Mouse (Mus musculus): ENCODE results near the gene Papss1. TPM values are rescaled to one million over a fixed set of nuclear protein-coding genes. Genes with fewer than 3 reads are reported as not detected.
"Not testable (repeated sequence)": the region's sequence is repeated elsewhere in the genome, so short reads cannot be mapped to it uniquely, and the experiment has no call there.

Papss1 gene
- polyA plus RNA-seq, 1 experiment from 2014 or later = 133 TPM

- Histone ChIP-seq H3K27me3 (replicated peaks; ENCODE audit: control insufficient read depth, insufficient read depth, low read length) (no peaks in the 10 kb centered on the region), H3K9me3 (ENCODE audit: control insufficient read depth, low read length) (no peaks in the 10 kb centered on the region), H3K36me3 (ENCODE audit: control insufficient read depth, insufficient read depth, low read length) (no peaks in the 10 kb centered on the region), H3K4me2 (ENCODE audit: low read length) (no peak overlapping the region), H3K27ac (ENCODE audit: low read depth) (no peak overlapping the region), H3K4me1 (replicated peaks; ENCODE audit: control insufficient read depth, insufficient read depth, low read length) (0 out of 2 replicates have a peak, but pooled peaks cover 4% of the 10 kb centered on the region), H3K4me3 (ENCODE audit: low read depth, low read length) (no peak overlapping the region), H3K9ac (ENCODE audit: low read length) (no peak overlapping the region)
- DNase-seq (ENCODE audit: low spot score) = no peak
- 74% methylated on average over 3 of the region's 3 CpGs for WGBS
- ATAC-seq (replicated peaks; ENCODE audit: low FRiP score, low TSS enrichment, low read depth) = no peak
These were observed 39.3 kb upstream of the Papss1 start for GRCm38 (mm10) chr3:131525229-131525628.

GRCm38 (mm10) chr3:131541244-131541942, 23.2 kb upstream of the Papss1 start:
- Histone ChIP-seq H3K4me2 (ENCODE audit: low read length) (no peak overlapping the region), H3K4me1 (replicated peaks; ENCODE audit: control insufficient read depth, insufficient read depth, low read length) (no peaks in the 10 kb centered on the region), H3K9ac (ENCODE audit: low read length) (no peak overlapping the region), H3K27ac (ENCODE audit: low read depth) (no peak overlapping the region), H3K27me3 (replicated peaks; ENCODE audit: control insufficient read depth, insufficient read depth, low read length) (no peaks in the 10 kb centered on the region), H3K36me3 (ENCODE audit: control insufficient read depth, insufficient read depth, low read length) (no peaks in the 10 kb centered on the region), H3K9me3 (ENCODE audit: control insufficient read depth, low read length) (no peaks in the 10 kb centered on the region), H3K4me3 (ENCODE audit: low read depth, low read length) (no peak overlapping the region)
- no peak for ATAC-seq (replicated peaks; ENCODE audit: low FRiP score, low TSS enrichment, low read depth)
- 98% methylated on average over 13 of the region's 13 CpGs for WGBS
- no peak for DNase-seq (ENCODE audit: low spot score)

GRCm38 (mm10) chr3:131547562-131547961, 17.0 kb upstream of the Papss1 start:
- not testable (repeated sequence) for H3K27me3 ChIP-seq (replicated peaks; ENCODE audit: control insufficient read depth, insufficient read depth, low read length); H3K4me3 ChIP-seq (ENCODE audit: low read depth, low read length); ATAC-seq (replicated peaks; ENCODE audit: low FRiP score, low TSS enrichment, low read depth); H3K27ac ChIP-seq (ENCODE audit: low read depth); H3K36me3 ChIP-seq (ENCODE audit: control insufficient read depth, insufficient read depth, low read length); H3K9ac ChIP-seq (ENCODE audit: low read length); H3K9me3 ChIP-seq (ENCODE audit: control insufficient read depth, low read length); H3K4me2 ChIP-seq (ENCODE audit: low read length); DNase-seq (ENCODE audit: low spot score); H3K4me1 ChIP-seq (replicated peaks; ENCODE audit: control insufficient read depth, insufficient read depth, low read length)
- WGBS = 98% methylated on average over 17 of the region's 17 CpGs

GRCm38 (mm10) chr3:131550046-131550445, 14.5 kb upstream of the Papss1 start:
- Histone ChIP-seq H3K27me3 (replicated peaks; ENCODE audit: control insufficient read depth, insufficient read depth, low read length) (no peaks in the 10 kb centered on the region), H3K9ac (ENCODE audit: low read length) (no peak overlapping the region), H3K4me2 (ENCODE audit: low read length) (no peak overlapping the region), H3K27ac (ENCODE audit: low read depth) (no peak overlapping the region), H3K4me3 (ENCODE audit: low read depth, low read length) (no peak overlapping the region), H3K4me1 (replicated peaks; ENCODE audit: control insufficient read depth, insufficient read depth, low read length) (no peaks in the 10 kb centered on the region), H3K9me3 (ENCODE audit: control insufficient read depth, low read length) (no peaks in the 10 kb centered on the region), H3K36me3 (ENCODE audit: control insufficient read depth, insufficient read depth, low read length) (no peaks in the 10 kb centered on the region)
- ATAC-seq (replicated peaks; ENCODE audit: low FRiP score, low TSS enrichment, low read depth) (no peak), DNase-seq (ENCODE audit: low spot score) (no peak)
- WGBS = 70% methylated on average over 4 of the region's 4 CpGs

- 40% methylated on average over 9 of the region's 9 CpGs for WGBS
- H3K4me3 ChIP-seq (ENCODE audit: low read depth, low read length) = no peak overlapping the region
- no peak overlapping the region for H3K4me2 ChIP-seq (ENCODE audit: low read length)
- ATAC-seq (replicated peaks; ENCODE audit: low FRiP score, low TSS enrichment, low read depth) = peak; percentile 53; the same call in 1 of the 2 replicates
- H3K27ac ChIP-seq (ENCODE audit: low read depth) = no peak overlapping the region
- DNase-seq (ENCODE audit: low spot score) = no peak
- no peaks in the 10 kb centered on the region for H3K4me1 ChIP-seq (replicated peaks; ENCODE audit: control insufficient read depth, insufficient read depth, low read length)
- H3K9me3 ChIP-seq (ENCODE audit: control insufficient read depth, low read length) = no peaks in the 10 kb centered on the region
- H3K36me3 ChIP-seq (ENCODE audit: control insufficient read depth, insufficient read depth, low read length) = no peaks in the 10 kb centered on the region
- H3K27me3 ChIP-seq (replicated peaks; ENCODE audit: control insufficient read depth, insufficient read depth, low read length) = no peaks in the 10 kb centered on the region
- no peak overlapping the region for H3K9ac ChIP-seq (ENCODE audit: low read length)
These were observed 12.0 kb upstream of the Papss1 start for GRCm38 (mm10) chr3:131552349-131553254.

- no peaks in the 10 kb centered on the region for H3K27me3 ChIP-seq (replicated peaks; ENCODE audit: control insufficient read depth, insufficient read depth, low read length)
- H3K9ac ChIP-seq (ENCODE audit: low read length) = no peak overlapping the region
- H3K4me2 ChIP-seq (ENCODE audit: low read length) = no peak overlapping the region
- H3K4me1 ChIP-seq (replicated peaks; ENCODE audit: control insufficient read depth, insufficient read depth, low read length) = no peaks in the 10 kb centered on the region
- no peak overlapping the region for H3K4me3 ChIP-seq (ENCODE audit: low read depth, low read length)
- H3K36me3 ChIP-seq (ENCODE audit: control insufficient read depth, insufficient read depth, low read length) = no peaks in the 10 kb centered on the region
- H3K27ac ChIP-seq (ENCODE audit: low read depth) = no peak overlapping the region
- ATAC-seq (replicated peaks; ENCODE audit: low FRiP score, low TSS enrichment, low read depth) (no peak), DNase-seq (ENCODE audit: low spot score) (no peak)
- no peaks in the 10 kb centered on the region for H3K9me3 ChIP-seq (ENCODE audit: control insufficient read depth, low read length)
These were observed 8.8 kb upstream of the Papss1 start for GRCm38 (mm10) chr3:131555771-131556170.

GRCm38 (mm10) chr3:131561591-131561990, 3.0 kb upstream of the Papss1 start:
- Histone ChIP-seq H3K27me3 (replicated peaks; ENCODE audit: control insufficient read depth, insufficient read depth, low read length) (no peaks in the 10 kb centered on the region), H3K4me2 (ENCODE audit: low read length) (no peak overlapping the region), H3K27ac (ENCODE audit: low read depth) (no peak overlapping the region), H3K9ac (ENCODE audit: low read length) (no peak overlapping the region), H3K4me3 (ENCODE audit: low read depth, low read length) (no peak overlapping the region), H3K4me1 (replicated peaks; ENCODE audit: control insufficient read depth, insufficient read depth, low read length) (peaks cover 18% of the 10 kb centered on the region), H3K36me3 (ENCODE audit: control insufficient read depth, insufficient read depth, low read length) (no peaks in the 10 kb centered on the region), H3K9me3 (ENCODE audit: control insufficient read depth, low read length) (no peaks in the 10 kb centered on the region)
- ATAC-seq (replicated peaks; ENCODE audit: low FRiP score, low TSS enrichment, low read depth) = no peak
- no peak for DNase-seq (ENCODE audit: low spot score)

- 0 out of 2 replicates have a peak, but pooled peaks cover 6% of the 10 kb centered on the region for H3K36me3 ChIP-seq (ENCODE audit: control insufficient read depth, insufficient read depth, low read length)
- peak overlapping the region; percentile 93 for H3K27ac ChIP-seq (ENCODE audit: low read depth)
- no peaks in the 10 kb centered on the region for H3K27me3 ChIP-seq (replicated peaks; ENCODE audit: control insufficient read depth, insufficient read depth, low read length)
- H3K4me1 ChIP-seq (replicated peaks; ENCODE audit: control insufficient read depth, insufficient read depth, low read length) = peaks cover 18% of the 10 kb centered on the region
- WGBS = under 1% methylated on average over 9 of the region's 9 CpGs
- no peak for ATAC-seq (replicated peaks; ENCODE audit: low FRiP score, low TSS enrichment, low read depth)
- H3K9me3 ChIP-seq (ENCODE audit: control insufficient read depth, low read length) = no peaks in the 10 kb centered on the region
- H3K4me2 ChIP-seq (ENCODE audit: low read length) = peak overlapping the region; percentile 66
- H3K4me3 ChIP-seq (ENCODE audit: low read depth, low read length) = peak overlapping the region; percentile 85
- no peak for DNase-seq (ENCODE audit: low spot score)
- H3K9ac ChIP-seq (ENCODE audit: low read length) = peak overlapping the region; percentile 88
These were observed 666 bp downstream of the Papss1 start for GRCm38 (mm10) chr3:131565257-131565610.

Data from intestine, embryonic 14.5 days (tissue).